Mouse (Mus musculus) liver, postnatal 0 days (tissue): ENCODE measurements around the gene Lrig3.

Experiments used
- CTCF ChIP-seq: sonication (generic); IDR thresholded peaks from 2 replicates; pipeline ENCODE4 v1.5.1; 2016; ENCODE audit warnings: antibody characterized with exemption, low read depth
- EP300 ChIP-seq: IDR thresholded peaks from 2 replicates; pipeline ENCODE4 v1.6.1; 2016; ENCODE audit warnings: antibody characterized with exemption, low read depth, mild to moderate bottlenecking

DNA sequence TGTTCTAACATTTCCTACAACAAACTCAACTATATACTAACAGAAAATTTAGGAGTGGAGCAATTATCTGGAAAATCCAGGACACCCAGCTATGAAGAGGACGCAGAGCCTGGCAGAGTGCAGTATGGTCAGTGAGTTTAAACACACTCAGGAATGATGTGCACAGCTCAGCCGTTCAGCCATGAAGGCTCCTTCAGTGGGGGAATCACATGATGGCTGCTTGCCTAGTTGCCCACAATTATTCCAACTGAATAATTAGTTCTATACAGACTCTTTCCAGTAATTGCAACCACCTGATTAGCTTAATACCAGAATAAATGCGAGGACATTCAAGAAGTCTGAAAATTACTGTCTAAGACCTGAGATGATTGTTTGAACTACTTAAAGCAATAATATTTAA is 31.9 kb upstream of the Lrig3 start:
- TF ChIP-seq CTCF: no peak
- TF ChIP-seq EP300: no peak
